Mouse (Mus musculus): ENCODE measurements around the gene Nhs.

Nhs gene

DNA sequence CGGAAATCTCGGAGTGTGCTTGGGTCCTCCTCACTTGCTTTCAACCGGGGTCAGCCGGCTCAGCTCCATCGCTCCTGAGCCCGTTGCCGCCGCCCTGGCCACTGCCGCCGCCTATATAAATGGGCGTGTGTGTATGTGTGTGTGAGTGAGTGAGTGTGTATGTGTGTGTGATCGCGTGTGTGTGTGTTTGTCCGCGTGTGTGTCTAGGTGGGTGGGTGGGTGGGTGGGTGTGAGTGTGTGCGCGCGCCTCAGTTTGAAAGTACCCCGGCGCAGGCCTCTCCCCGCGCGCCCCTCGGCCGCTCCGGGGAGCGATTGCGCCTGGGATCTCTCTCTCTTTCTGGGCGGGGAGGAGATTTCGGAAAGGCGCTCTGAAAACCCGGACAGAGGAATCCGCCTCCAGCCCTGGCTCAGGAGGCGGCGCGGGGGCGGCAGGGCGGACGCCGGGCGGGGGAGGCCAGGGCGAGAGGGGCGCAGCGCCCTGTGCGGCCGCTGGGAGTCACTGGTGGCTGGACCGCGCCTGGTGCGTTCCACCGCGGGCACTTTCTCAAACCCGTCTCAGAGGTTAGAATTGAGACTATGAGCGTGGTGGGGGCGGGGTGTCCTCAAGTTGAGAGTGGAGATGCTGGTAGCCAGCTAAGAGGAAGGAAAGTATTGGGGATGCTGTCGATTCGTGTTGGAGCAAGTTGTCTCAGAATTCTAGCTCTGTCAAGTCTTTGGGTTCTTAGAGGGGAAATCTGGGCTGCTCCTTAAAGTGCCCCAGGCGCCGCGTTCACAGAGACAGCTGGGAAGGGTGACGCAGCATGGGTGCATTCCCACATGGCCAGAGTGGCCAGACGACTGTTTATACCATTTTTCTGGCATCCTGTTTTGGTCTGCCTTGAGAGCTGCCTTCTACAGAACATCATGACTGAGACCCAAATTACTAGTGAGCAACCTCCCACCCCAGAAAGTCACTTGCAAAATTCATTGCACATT lies at the start of gene Nhs:
Gene Nhs, minus strand, starts transcription at position 94 of the 975 bp plus-strand sequence.
- DNase-seq (ENCODE audit: low spot score in 2 of 2), result peak in 1 of 2 experiments; percentile 31

DNA sequence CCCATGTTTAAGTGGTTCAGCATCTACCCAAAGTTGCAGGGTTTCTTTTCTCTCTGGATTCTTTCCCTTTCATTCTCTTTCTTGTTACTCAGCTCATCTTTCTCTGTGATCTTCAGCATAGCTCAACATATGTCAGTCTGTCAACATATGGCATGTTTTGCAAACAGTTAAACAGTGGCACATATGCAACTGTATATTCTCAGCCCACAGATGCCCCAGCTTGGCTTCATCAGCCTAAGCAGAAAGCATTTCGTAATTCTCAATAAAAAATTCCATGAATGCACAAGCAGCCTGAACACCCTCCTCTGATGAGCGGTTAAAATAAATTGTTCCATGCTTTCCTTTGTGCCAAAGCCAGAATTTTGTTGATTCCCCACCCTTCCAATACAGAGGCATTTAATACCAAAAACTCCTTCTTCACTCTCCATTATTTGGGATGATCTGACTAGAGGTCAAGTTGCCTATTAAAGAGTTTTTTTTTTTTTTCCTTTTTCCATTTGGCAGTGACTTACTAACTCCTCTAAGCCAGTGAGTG lies 46.9 kb upstream of the Nhs start:
- no peak for DNase-seq (ENCODE audit: low spot score in 2 of 2)

DNA sequence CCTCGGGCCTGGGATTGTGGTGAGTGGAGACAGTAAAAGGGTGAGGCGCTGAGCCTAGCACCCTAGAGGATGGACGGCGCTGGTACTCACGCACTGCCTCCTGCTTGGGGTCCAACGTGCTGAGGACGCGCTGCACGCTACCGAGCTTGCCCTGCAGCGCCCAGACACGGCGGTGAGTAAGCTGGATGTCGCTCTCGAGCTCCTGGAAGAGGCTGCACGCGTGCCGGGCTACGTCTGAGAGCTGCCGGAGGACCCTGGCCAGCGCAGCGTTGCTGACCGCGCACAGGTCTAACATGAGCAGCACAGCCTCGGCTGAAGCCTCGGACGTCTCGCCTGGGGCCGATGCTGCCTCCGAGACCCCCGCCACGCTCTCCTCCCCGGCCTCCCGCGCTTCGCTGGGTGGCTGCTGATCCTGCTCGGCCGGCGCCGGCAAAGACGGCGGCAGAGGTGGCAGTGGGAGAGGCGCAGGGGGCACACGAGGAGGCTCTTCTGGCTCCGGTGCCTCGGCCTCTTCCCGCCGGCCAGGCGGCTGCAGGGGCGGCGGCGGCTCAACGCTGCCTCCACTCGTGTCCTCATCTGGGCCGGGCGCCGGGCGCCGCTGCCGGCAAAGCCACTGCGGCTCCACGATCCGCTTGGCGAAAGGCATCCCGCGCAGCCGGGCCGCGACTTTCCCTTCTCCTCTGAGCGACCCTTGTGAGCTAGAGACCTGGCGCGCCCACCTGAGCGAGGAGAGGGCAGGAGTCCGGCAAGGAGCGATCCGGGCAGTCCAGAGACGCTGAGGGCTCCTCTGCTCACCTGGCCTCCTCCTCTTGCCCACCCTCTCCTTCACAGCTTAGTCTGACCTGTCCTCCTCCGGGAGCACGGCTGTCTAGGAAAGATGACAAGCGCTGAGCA lies 540 bp downstream of the Nhs start:
- DNase-seq (ENCODE audit: low spot score in 2 of 2), result peak in 1 of 2 experiments; percentile 14

DNA sequence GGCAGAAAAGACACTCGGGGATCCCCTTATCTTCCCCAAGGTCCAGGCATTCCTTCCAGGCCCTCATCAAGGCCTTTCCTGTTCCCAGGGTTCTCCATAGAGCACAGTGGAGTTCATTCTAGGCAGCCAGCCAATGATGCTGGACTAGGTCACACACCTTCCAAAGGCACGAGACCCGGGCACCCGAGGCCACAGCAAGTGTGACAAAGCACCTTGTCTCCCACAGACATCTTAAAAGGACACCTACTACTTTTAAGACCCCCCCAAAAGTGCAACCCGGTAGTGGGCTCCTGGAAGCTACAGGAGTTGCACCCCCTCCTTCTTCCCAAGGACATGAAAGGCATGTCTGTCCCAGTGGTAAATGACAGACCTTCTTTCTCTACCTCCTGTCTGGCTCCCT lies 1.4 kb downstream of the Nhs start:
- DNase-seq (ENCODE audit: low spot score in 2 of 2), result no peak

DNA sequence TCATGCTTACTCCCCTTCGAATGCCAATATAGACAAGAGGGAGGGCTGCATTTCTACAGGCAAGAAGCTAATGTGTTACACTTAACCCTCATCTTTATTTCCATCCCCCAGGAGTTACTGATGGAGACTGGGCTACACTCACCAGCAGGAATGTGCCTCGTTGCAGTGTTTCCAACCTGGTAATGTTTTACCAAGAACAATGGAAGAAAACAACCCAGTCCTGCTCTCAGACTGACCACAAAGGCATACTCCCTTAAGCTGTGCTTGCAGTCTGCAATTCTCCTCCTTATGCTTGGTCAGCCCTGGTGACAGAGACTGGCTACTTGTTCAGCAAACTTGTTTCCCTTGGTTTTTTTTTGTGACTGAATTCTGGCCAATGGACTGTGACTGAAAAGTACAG lies 21.7 kb downstream of the Nhs start:
- no peak for DNase-seq (ENCODE audit: low spot score in 2 of 2)

DNA sequence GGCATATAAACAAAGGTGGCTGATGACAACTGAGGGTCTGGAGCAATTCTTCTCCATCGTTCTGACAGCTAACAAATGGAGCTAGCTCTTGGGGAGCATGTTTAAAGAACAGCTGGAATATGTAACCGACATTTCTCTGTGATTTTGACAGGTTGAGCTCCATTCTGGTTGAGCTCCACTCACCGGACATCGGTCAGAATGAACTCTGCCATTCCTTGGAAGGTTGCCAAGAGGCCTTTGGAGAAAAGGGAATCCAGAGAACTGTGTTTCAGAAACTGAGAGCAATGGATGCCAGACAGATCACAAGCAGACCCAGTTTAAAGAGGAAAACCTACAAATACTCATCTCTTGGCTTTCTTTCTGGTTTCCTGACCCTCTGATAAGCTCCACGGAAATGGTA lies 46.3 kb downstream of the Nhs start:
- DNase-seq (ENCODE audit: low spot score in 2 of 2), result no peak

DNA sequence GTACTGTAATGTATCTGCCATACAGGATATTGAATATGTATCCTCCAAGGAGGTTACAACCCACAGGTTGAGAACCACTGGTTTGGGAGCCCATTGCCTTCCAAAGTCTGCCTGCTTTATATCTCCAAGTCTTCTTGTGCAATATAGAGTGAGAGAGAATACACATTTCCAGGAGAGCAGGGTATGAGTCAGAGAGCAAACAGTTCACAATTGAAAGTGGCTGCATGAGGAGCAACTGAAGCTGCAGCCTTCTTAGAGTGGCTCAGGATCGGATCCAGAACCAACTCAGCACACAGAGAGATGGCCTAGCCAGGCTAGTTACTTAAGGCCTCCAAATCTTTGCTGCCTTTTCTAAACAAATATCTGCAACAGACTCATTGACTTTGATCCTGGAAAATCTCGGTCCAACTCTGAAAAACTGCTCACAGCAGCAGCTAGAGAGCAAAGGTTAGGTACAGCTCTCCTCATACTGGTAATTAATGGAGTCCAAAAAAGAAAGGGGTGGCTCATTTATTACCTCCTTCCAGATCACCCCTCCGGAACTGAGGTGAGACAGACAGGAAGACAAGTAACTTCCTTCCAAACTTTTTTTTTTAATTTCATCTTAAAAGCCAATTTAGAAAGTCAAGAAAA lies 56.6 kb downstream of the Nhs start:
- no peak for DNase-seq (ENCODE audit: low spot score in 2 of 2)

DNA sequence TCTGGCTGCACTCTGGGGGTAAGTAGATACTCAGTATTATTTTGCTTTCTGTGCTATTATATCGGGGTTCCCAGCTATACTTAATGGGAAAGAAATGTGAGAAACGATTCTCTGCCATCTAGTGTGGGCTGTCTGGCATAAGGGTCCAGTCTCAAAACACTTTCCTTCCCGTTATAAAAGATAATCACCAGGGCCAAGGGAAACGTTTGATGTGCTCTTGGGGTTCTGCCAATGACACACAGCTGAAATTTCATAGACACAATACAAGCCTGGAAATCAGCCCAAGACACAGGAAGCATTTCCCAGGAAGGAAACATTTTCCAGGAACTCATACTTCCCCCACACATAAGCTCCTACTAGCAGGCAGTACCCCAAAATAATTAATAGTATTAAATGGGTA lies 61.2 kb downstream of the Nhs start:
- no peak for DNase-seq (ENCODE audit: low spot score in 2 of 2)

DNA sequence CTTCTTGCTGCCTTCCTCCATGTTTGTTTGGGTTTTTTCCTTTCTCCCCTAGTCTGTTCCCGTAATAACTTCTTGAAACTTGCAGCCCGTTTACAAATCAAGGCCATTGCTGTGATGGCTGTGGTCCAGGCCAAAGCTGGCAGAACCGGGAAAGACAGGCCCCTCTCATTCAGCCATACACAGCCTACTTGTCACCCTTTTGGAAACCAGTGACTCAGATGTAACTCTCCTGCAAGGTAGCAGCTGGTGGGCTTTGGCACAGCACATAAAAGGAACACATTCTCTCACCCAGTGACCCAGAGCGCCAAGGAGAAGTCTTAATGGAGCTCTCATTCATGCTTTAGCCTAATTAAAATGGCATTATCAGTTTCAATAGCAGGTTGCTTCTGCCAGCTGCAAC lies 72.2 kb downstream of the Nhs start:
- peak; percentile 5 to 11 for DNase-seq (ENCODE audit: low spot score in 2 of 2)

DNA sequence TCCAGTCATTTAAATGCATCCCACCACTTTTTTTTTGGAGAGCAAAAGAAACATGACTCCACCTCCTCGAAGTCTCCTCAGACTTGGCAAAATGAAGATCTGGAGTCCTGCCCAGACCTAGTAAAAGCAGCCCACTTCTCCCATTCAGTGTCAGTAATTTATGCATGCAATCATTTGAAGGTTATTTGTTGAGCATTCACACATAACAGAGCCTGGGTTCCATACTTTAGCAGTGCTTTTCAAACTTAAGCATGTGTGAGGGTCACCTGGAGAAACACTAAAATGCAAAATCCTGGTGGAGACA lies 73.7 kb downstream of the Nhs start:
- DNase-seq (ENCODE audit: low spot score in 2 of 2), result peak; percentile 4 to 9

DNA sequence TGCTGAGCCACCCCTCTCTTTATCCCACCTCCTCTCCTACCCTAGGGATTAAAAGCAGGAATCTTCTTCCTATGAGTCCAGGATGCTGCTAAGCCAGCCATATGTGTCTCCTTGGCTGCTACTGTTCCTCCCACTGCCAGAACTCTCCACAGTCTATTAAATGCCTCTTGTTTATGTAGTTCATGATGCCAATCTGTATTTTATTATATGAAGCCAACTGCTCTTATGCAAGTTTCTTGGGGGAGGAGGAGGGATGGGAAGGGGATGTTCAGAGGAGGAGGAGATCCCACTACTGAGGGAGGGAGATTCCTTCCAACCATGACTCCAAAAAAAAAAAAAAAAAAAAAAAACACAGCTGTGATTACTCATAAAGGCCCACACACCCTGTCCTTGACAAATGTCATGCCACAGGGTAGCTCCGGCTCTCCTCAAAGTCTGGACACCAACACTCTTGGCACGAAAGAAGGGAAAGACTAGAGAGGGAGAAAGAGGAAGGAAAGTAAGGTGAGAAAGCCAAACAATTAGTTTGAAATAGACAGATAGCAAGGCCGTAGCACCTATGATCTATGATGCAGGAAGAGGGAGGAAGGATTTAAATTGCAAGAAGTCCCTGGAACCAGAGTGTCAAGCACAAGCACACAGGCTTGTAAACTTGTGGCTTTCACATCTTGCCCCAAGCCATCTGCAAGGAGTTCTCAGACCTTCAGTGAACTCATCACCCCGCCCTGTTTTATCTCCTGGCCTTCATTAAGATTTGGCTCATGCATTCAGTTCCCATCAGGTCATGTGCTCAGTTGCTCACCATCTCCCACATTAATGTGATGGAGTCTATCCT lies 74.3 kb downstream of the Nhs start:
- DNase-seq (ENCODE audit: low spot score in 2 of 2), result no peak

DNA sequence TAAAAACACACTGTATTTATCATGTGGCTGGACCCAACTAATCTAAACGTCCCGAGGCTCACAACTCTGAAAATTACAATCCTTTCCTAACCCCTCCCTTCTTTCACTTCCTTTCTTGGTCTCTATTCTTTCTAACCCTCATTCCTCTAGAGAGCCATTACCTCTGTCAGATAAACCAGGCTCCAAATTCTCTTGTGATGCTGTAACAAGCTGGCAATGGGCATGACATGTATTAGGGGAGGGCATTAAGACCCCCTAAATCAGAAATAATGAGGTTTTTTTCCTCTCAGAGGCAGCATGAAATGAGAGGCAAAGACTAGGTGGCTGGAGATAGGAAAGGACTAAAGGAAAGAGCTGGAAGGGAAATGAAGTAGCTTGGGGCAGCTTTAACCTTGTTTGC lies 96.4 kb downstream of the Nhs start:
- DNase-seq (ENCODE audit: low spot score in 2 of 2), result no peak

DNA sequence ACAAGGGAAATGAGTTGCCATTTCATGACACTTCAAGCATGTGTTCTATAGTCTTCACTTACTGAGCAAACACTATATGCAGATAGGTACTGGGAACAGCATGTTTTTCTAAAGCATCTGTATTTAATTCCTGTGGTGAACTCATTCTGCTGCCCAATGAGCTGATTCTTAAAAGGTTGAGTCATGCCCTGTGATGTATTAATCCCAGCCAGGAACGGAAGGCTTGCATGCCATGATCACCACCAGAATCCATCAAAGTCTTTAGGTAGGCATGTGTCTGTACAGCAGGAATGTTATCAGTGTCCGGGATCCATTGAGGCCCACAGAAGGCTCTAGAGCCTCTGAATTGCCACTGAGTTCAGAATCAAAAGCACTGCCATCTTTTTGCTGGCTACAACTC lies 103.9 kb downstream of the Nhs start:
- no peak for DNase-seq (ENCODE audit: low spot score in 2 of 2)

DNA sequence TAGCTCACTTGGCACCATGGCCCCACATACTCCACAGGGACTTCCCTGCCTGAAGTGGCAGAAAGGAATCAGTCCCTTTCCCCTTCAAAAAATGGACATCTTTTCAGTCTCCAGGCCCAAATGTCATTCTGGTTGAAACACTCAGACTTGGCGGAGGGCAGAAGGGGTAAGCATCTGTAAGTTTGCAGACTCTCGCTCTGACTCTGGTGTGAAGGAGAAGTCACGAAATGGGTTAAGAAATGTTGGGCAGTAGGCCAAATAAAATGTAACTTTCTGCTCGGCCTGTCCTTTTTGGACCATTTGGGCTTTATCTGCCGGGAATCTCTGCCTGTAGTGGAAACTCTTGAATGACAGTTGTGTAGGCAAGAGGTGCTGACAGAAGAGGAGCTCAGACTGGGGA lies 106.0 kb downstream of the Nhs start:
- DNase-seq (ENCODE audit: low spot score in 2 of 2), result no peak

DNA sequence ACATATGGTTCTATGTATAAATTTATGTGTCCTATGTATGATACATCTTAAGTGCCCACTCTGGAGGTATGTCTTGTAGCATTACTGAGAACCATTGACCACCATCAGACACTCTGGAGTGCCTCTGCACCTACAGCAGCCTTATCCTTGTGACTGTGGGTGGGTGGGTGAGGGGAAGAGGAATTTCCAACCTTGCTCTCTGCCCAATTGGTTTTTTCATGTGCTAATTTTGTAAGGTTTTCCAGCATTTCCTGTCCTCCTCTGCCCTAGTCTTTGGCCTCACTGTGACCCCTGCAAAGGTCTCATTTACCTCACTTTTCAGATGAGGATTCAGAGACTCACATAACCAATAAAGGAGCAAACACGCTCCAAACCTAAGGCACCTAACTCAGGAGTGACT lies 107.0 kb downstream of the Nhs start:
- no peak for DNase-seq (ENCODE audit: low spot score in 2 of 2)

DNA sequence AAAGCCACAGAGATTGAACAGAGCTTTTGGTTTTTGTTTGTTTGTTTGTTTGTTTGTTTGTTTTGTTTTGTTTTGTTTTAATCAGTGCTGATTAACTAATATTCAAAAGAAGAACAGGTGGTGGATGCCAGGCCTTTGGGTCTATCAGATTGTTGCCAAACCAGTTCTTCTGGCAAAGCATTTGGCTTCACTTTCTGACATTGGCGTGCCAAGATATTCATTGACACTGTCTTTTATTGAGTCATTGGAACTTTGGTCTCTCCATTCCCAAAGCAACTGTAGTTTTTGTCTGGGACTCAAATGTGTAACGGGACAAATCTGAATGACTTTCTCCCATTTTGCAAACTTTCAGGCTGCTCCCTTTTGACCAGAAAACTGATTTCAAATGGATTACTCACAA lies 109.9 kb downstream of the Nhs start:
- DNase-seq (ENCODE audit: low spot score in 2 of 2), result no peak

DNA sequence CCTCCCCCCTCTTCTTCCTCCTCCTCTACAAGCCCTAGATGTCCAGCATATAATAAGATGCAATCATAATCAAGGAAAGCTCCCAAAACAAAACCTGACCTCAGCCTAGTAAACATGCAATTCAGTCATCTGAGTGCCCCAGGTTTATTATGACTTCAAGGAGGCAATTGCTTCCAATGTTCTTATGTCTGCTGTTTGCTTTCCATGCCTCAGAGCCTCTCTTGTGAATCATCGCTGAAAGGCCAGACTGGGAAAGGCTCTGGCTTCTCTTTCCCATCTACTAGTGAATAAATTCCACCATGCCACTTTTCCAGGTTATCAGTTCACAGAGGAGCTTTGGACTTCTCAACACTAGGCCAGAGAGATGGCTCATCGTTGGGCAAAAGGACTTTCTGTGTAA lies 114.0 kb downstream of the Nhs start:
- no peak for DNase-seq (ENCODE audit: low spot score in 2 of 2)

DNA sequence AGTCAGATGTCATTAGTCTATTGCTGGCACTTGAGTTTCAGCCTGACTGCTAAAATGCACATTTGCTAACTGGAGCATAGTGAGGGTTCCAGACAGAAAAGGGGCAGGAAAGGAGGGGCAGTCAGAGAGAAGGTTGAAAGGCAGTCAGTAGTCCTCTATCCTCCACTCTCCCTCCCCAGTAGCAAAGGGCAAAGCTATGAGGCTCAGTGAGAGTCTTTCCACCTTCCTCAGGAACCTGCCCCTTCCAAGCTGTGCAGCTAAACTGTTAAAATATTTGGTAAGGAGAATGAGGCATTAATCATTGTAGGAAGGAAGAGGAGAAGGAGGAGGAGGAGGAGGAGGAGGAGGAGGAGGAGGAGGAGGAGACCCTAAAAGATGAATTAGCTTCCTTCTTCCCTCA lies 115.4 kb downstream of the Nhs start:
- no peak for DNase-seq (ENCODE audit: low spot score in 2 of 2)

DNA sequence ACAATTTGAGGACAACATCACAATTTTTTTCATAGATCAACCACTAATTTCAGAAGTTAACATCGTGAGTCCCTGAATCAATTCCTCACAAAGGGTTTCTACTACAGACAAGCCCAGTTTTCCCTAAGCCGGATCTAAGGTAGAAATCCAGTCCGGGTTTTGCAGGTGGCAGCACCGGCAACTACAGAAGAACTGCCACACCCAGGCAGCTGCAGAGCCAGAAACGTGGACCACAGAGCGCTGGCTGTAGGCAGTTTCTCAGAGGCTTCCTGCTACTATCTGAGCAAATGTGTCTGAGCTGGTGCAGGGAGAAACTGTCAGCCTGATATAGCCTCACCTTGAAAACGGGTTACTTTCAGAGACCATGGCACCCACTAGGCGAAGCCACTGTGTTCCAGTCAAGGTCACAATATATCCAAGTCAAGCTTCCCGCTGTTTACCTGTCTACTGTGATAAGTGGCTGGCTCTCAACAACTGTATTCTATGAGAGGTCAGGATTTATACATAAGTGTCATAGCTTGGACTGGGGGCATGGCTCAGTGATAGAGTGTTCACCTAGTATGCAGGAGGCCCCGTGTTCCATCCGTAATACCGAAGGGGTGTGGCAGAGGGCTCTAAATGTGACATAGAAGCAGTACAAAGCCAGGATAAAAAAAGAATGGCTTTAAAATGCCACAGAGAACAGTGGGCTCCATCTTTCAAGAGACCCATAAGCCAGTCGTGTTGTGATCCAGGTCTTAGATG lies 134.1 kb downstream of the Nhs start:
- DNase-seq (ENCODE audit: low spot score in 2 of 2), result no peak

DNA sequence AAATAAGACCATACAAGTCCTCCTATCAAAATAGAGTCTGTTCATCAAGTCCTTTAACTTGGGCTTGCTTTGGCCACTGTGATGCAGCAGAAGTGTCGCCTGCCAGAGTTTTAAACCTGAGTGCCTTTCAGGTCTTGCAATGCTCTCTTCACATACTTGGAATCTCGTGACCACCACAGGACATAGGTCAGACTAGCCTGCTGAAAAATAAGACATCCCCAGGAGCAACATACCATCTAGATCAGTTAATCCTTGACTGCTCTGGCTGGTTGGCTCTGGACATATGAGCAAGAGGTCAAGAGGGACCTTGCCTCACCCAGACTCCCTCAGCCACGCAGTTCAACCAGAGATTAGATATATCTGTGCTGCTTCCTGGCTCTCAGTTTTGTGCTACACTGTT lies 137.8 kb downstream of the Nhs start:
- no peak for DNase-seq (ENCODE audit: low spot score in 2 of 2)

Measured in frontal cortex, postnatal 14 days (tissue).